Mouse (Mus musculus) adrenal gland, adult 2 months (tissue): Measurements from ENCODE around the gene Cd79a. TPM values are rescaled to one million over a fixed set of nuclear protein-coding genes. Genes with fewer than 3 reads are reported as not detected.

Experiments used
- DNase-seq: peaks from one replicate; pipeline ENCODE4 v3.0.0; 2021
- polyA plus RNA-seq: library from polyadenylated mRNA; depleted of rRNA; stranded (reverse); fragments of >200 nt; gene quantifications from 2 replicates; pipeline ENCODE4 v1.2.3, GENCODE M21; 2012; rRNA removed
- total RNA-seq, 2 experiments: library from RNA; stranded (reverse); gene quantifications; 2 replicates each; pipeline ENCODE4 v1.2.3; 2021

The Cd79a gene
- total and polyA plus RNA-seq, 3 experiments, result 0.46 to 3.1 (median 0.86) TPM

- DNase-seq, result peak; percentile 32
These were observed 21.7 kb downstream of the Cd79a start for GRCm38 (mm10) chr7:24918763-24919323.

GRCm38 (mm10) chr7:24919728-24920127 lies 22.5 kb downstream of the Cd79a start:
- DNase-seq, result no peak

- DNase-seq, result no peak
These were observed 33.3 kb downstream of the Cd79a start for GRCm38 (mm10) chr7:24930475-24930874.

- no peak for DNase-seq
These were observed 34.5 kb downstream of the Cd79a start for GRCm38 (mm10) chr7:24931651-24932050.

GRCm38 (mm10) chr7:24943641-24944040 lies 46.5 kb downstream of the Cd79a start:
- DNase-seq, result no peak

GRCm38 (mm10) chr7:24944257-24944950 lies 47.2 kb downstream of the Cd79a start, which contains the start of gene Gm4881:
Gene Gm4881, minus strand, starts transcription at chr7:24944494.
- DNase-seq, result no peak

GRCm38 (mm10) chr7:24947316-24948048 lies 50.3 kb downstream of the Cd79a start:
- no peak for DNase-seq

GRCm38 (mm10) chr7:24948774-24949173 lies 51.6 kb downstream of the Cd79a start:
- DNase-seq, result no peak

- DNase-seq, result peak; percentile 65
These were observed 52.9 kb downstream of the Cd79a start for GRCm38 (mm10) chr7:24949958-24950623.

Other genes starting within 250 kb of the Cd79a start
- gene Tex101, start 220.7 kb upstream of the Cd79a start, total RNA-seq, result not detected
- not detected in 2 replicates for gene Tex101, start 220.7 kb upstream of the Cd79a start, polyA plus RNA-seq
- not detected for gene BC049730, start 188.1 kb upstream of the Cd79a start, total RNA-seq
- not detected in 2 replicates for gene BC049730, start 188.1 kb upstream of the Cd79a start, polyA plus RNA-seq
- not detected for gene Gm4763, start 170.5 kb upstream of the Cd79a start, total RNA-seq
- not detected in 2 replicates for gene Gm4763, start 170.5 kb upstream of the Cd79a start, polyA plus RNA-seq
- under 1 TPM in 1 of 2 experiments, not detected in 1; 0.17 TPM for gene Cd177, start 137.1 kb upstream of the Cd79a start, total RNA-seq
- not detected in 2 replicates for gene Cd177, start 137.1 kb upstream of the Cd79a start, polyA plus RNA-seq
- gene Ceacam10, start 120.2 kb upstream of the Cd79a start, total RNA-seq, result not detected
- gene Ceacam10, start 120.2 kb upstream of the Cd79a start, polyA plus RNA-seq, result not detected in 2 replicates
- gene Gm9844, start 35.2 kb upstream of the Cd79a start, total RNA-seq, result under 1 TPM in 1 of 2 experiments, not detected in 1; 0.97 TPM
- gene Gm9844, start 35.2 kb upstream of the Cd79a start, polyA plus RNA-seq, result not detected in 2 replicates
- not detected for gene Lypd4, start 27.4 kb upstream of the Cd79a start, total RNA-seq
- not detected in 2 replicates for gene Lypd4, start 27.4 kb upstream of the Cd79a start, polyA plus RNA-seq
- not detected for gene Dmrtc2, start 27.3 kb upstream of the Cd79a start, total RNA-seq
- not detected in 2 replicates for gene Dmrtc2, start 27.3 kb upstream of the Cd79a start, polyA plus RNA-seq
- gene Rps19, start 13.0 kb upstream of the Cd79a start, total RNA-seq, result 1,000 to 10,000 TPM in 1 of 2 experiments, 100 to 1,000 TPM in 1; 601 to 1,035 TPM
- gene Rps19, start 13.0 kb upstream of the Cd79a start, polyA plus RNA-seq, result 230 TPM in 2 replicates
- 10 to 100 TPM; 71.4 to 79.3 TPM for gene Arhgef1, start 5.5 kb downstream of the Cd79a start, total RNA-seq
- 195 and 229 TPM in 2 replicates for gene Arhgef1, start 5.5 kb downstream of the Cd79a start, polyA plus RNA-seq
- gene Gm4881, start 47.1 kb downstream of the Cd79a start, total RNA-seq, result not detected
- gene Gm4881, start 47.1 kb downstream of the Cd79a start, polyA plus RNA-seq, result not detected in 2 replicates
- gene Rabac1, start 75.4 kb downstream of the Cd79a start, total RNA-seq, result 100 to 1,000 TPM; 251 to 383 TPM
- 735 and 788 TPM in 2 replicates for gene Rabac1, start 75.4 kb downstream of the Cd79a start, polyA plus RNA-seq
- gene Atp1a3, start 108.6 kb downstream of the Cd79a start, total RNA-seq, result 100 to 1,000 TPM in 1 of 2 experiments, 10 to 100 TPM in 1; 59.1 to 147 TPM
- 115 and 153 TPM in 2 replicates for gene Atp1a3, start 108.6 kb downstream of the Cd79a start, polyA plus RNA-seq
- 10 to 100 TPM; 14.5 to 18.5 TPM for gene Grik5, start 175.0 kb downstream of the Cd79a start, total RNA-seq
- 54.9 and 71.3 TPM in 2 replicates for gene Grik5, start 175.0 kb downstream of the Cd79a start, polyA plus RNA-seq
- gene Zfp574, start 175.2 kb downstream of the Cd79a start, total RNA-seq, result 10 to 100 TPM; 21.3 to 21.9 TPM
- 60.8 and 61.2 TPM in 2 replicates for gene Zfp574, start 175.2 kb downstream of the Cd79a start, polyA plus RNA-seq